Mouse (Mus musculus) brain, embryonic 14.5 days (tissue): ENCODE data around the gene Dusp28.

Experiments used
- CTCF ChIP-seq: fragments of 200-500 bp; IDR thresholded peaks from 2 replicates; pipeline ENCODE4 v1.5.1; 2012; ENCODE audit warnings: inconsistent platforms, mild to moderate bottlenecking, moderate library complexity, borderline replicate concordance; ENCODE audit not compliant: insufficient read depth, insufficient read length; ENCODE audit errors: extremely low read depth
- POLR2A ChIP-seq: fragments of 200-500 bp; IDR thresholded peaks from 2 replicates; pipeline ENCODE4 v1.6.1; 2012; ENCODE audit warnings: mild to moderate bottlenecking, inconsistent platforms, borderline replicate concordance; ENCODE audit not compliant: poor library complexity, insufficient read depth, insufficient read length, severe bottlenecking; ENCODE audit errors: extremely low read depth

- TF ChIP-seq CTCF (no peak), POLR2A (no peak)
Observed at GRCm38 (mm10) chr1:92921496-92921895, 14.7 kb downstream of the Dusp28 start.
